Mouse (Mus musculus) embryonic facial prominence, embryonic 12.5 days (tissue): Measurements from ENCODE around the gene Methig1. TPM values are rescaled to one million over a fixed set of nuclear protein-coding genes. Genes with fewer than 3 reads are reported as not detected.

ENCODE experiments used
- ATAC-seq: fragments of 200-750 bp; cut with Nextera tagmentation; 2 replicates; pipeline ENCODE4 v1.8.0; 2017; ENCODE audit not compliant: insufficient number of reproducible peaks, insufficient read depth, low FRiP score, low TSS enrichment
- H3K27ac ChIP-seq: fragments of 300-500 bp; sonication (generic); 2 replicates; pipeline ENCODE4 v1.5.1; 2016; ENCODE audit warnings: mild to moderate bottlenecking
- H3K27me3 ChIP-seq: fragments of 300-500 bp; sonication (generic); 2 replicates; pipeline ENCODE4 v1.6.1; 2016; ENCODE audit warnings: mild to moderate bottlenecking, moderate library complexity
- H3K36me3 ChIP-seq: fragments of 300-500 bp; sonication (generic); 2 replicates; pipeline ENCODE4 v1.6.1; 2016; ENCODE audit warnings: mild to moderate bottlenecking
- H3K4me1 ChIP-seq: fragments of 300-500 bp; sonication (generic); 2 replicates; pipeline ENCODE4 v1.6.1; 2016
- H3K4me2 ChIP-seq: fragments of 300-500 bp; sonication (generic); replicated peaks from 2 replicates; pipeline ENCODE4 v1.6.1; 2016; ENCODE audit warnings: mild to moderate bottlenecking, moderate library complexity
- H3K4me3 ChIP-seq: fragments of 300-500 bp; sonication (generic); 2 replicates; pipeline ENCODE4 v1.5.1; 2016; ENCODE audit warnings: mild to moderate bottlenecking
- H3K9ac ChIP-seq: fragments of 300-500 bp; sonication (generic); 2 replicates; pipeline ENCODE4 v1.6.1; 2016; ENCODE audit warnings: mild to moderate bottlenecking, moderate library complexity
- H3K9me3 ChIP-seq: fragments of 300-500 bp; sonication (generic); 2 replicates; pipeline ENCODE4 v1.6.1; 2016; ENCODE audit warnings: mild to moderate bottlenecking, moderate library complexity
- WGBS: fragments of 180-500 bp; shearing (Covaris S2); methylation state at CpG from one replicate; pipeline ENCODE4 v1.1.7; 2016; 5-methylcytosine and 5-hydroxymethylcytosine counted together
- polyA plus RNA-seq: library from polyadenylated mRNA; unstranded; fragments of >200 nt; fragmentation: Nextera tagmentation; extraction: Ambion mirVana; gene quantifications from 2 replicates; pipeline ENCODE4 v1.2.1, GENCODE M21; 2016

Gene Methig1
- polyA plus RNA-seq, 1 experiment from 2014 or later = 0.26 TPM

DNA sequence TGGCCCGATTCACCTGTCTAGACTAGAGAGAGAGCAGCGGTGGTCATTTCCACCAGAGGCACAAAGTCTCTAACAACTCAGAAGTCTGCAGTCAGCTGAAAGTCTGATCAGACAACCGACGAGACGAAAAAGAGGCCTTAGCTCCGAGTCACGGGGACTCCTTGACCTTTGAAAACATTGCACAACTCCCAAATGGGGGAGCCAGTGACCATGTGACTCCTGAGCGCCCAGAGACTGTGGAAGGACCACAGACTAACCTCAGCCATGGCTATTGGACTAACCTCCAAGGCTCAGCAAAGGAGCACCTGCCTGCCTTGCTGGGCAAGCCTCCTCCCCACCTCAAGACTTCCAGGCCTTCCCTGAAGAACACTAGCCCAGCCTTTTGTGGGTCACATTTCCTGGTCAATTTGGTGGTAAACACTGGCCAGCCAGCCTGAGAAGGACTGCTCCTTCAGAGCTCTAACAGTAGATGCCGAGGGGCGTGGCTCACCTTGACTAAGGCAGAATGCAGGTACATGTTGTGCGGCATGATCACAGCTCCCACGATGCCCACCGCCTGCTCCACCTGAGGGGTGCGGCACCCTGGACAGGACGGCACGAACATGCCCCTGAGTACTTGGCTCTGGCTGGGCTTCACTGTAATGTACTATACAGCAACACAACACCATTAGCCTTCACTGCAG is 50.5 kb downstream of the Methig1 start:
- no peak for ATAC-seq
- Histone ChIP-seq H3K9me3 (no peaks in the 10 kb centered on the region), H3K36me3 (peaks cover 89% of the 10 kb centered on the region), H3K27ac (no peak overlapping the region), H3K9ac (no peak overlapping the region), H3K27me3 (no peaks in the 10 kb centered on the region), H3K4me2 (no peak overlapping the region), H3K4me1 (no peaks in the 10 kb centered on the region), H3K4me3 (no peak overlapping the region)
- WGBS = 92% methylated on average over 16 of the region's 16 CpGs

DNA sequence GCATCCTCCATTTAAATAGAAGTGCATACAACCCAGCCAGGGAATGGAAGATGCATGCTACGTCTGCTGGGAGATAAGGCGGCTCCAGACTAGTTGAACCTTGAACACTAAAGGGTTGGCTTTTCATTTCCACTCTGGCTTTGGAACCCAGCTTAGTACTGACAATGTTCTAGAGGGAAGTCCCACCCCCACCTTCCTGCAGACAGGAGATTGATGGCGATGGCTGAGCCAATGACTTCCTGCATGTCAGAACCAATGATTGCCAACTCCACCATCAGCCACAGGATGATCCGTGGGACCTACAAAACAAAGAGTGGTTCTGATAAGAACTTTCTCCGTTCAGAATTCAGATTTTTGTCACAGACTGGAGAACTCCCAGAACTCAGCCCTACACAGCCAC is 53.1 kb downstream of the Methig1 start:
- Histone ChIP-seq H3K27ac (no peak overlapping the region), H3K27me3 (no peaks in the 10 kb centered on the region), H3K4me3 (no peak overlapping the region), H3K4me2 (no peak overlapping the region), H3K36me3 (peaks cover 85% of the 10 kb centered on the region), H3K9ac (no peak overlapping the region), H3K9me3 (no peaks in the 10 kb centered on the region), H3K4me1 (no peaks in the 10 kb centered on the region)
- whole genome bisulfite sequencing = 86% methylated on average over 5 of the region's 5 CpGs
- no peak for ATAC-seq

GRCm38 (mm10) chr15:100410918-100411672 is 58.1 kb downstream of the Methig1 start:
- Histone ChIP-seq H3K9ac (no peak overlapping the region), H3K4me1 (no peaks in the 10 kb centered on the region), H3K27me3 (no peaks in the 10 kb centered on the region), H3K9me3 (no peaks in the 10 kb centered on the region), H3K36me3 (peaks cover 46% of the 10 kb centered on the region), H3K4me2 (no peak overlapping the region), H3K4me3 (no peak overlapping the region), H3K27ac (no peak overlapping the region)
- WGBS = 65% methylated on average over 14 of the region's 14 CpGs
- ATAC-seq = 0 out of 2 replicates have a peak, but pooled peaks have one; percentile 35

- H3K36me3 ChIP-seq = peaks cover 43% of the 10 kb centered on the region
- H3K27ac ChIP-seq = no peak overlapping the region
- no peak for ATAC-seq
- 86% methylated on average over 5 of the region's 5 CpGs for WGBS
- H3K9me3 ChIP-seq = no peaks in the 10 kb centered on the region
- H3K27me3 ChIP-seq = no peaks in the 10 kb centered on the region
- H3K9ac ChIP-seq = no peak overlapping the region
- no peak overlapping the region for H3K4me2 ChIP-seq
- no peak overlapping the region for H3K4me3 ChIP-seq
- H3K4me1 ChIP-seq = no peaks in the 10 kb centered on the region
Measured at GRCm38 (mm10) chr15:100411731-100412130, 58.8 kb downstream of the Methig1 start.

DNA sequence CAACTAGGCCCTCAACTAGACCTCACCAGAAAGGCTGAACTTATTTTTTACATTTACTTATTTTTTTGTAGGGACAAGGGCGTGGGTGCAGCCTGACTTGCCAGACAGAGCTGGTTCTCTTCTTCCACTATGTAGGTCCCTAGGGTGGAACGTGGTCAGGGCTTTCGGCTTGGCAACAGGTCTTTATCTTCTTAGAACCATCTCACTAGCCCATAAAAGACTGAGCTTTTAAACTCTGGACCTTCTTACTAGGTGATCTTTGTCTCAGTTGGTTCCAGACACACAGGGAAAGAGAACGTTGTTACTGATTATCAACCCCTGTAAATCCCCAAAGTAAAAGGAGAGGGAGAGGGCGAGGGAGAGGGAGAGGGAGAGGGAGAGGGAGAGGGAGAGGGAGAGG is 60.4 kb downstream of the Methig1 start:
- H3K9ac ChIP-seq = no peak overlapping the region
- H3K36me3 ChIP-seq = peaks cover 33% of the 10 kb centered on the region
- no peak overlapping the region for H3K4me3 ChIP-seq
- WGBS = 72% methylated on average over 4 of the region's 5 CpGs
- no peaks in the 10 kb centered on the region for H3K9me3 ChIP-seq
- no peak overlapping the region for H3K4me2 ChIP-seq
- H3K27me3 ChIP-seq = no peaks in the 10 kb centered on the region
- no peak overlapping the region for H3K27ac ChIP-seq
- H3K4me1 ChIP-seq = peaks cover 4% of the 10 kb centered on the region; the same call in 1 of the 2 replicates
- ATAC-seq = no peak

DNA sequence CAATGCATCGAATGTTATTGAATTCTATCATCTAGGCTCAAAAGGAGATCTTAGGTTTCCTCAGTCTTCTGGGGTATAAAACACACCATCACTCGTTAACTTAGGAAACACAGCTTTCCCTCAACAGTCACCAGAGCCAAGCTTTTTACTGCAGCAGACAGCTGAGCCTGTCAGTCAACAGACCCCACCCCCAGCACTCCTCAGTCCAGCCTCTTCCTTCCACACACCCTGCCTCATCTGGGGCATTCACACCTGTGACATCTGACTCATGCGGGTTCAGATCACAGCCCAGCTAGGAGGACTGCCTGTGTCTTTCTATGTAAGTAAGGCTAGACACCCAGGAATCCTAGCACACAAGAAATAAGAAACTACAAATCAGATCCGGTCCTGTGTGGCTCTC is 61.1 kb downstream of the Methig1 start:
- Histone ChIP-seq H3K27ac (no peak overlapping the region), H3K4me2 (no peak overlapping the region), H3K4me1 (peaks cover 5% of the 10 kb centered on the region; the same call in 1 of the 2 replicates), H3K36me3 (peaks cover 27% of the 10 kb centered on the region), H3K9me3 (no peaks in the 10 kb centered on the region), H3K9ac (no peak overlapping the region), H3K27me3 (no peaks in the 10 kb centered on the region), H3K4me3 (no peak overlapping the region)
- WGBS = 69% methylated on average over 4 of the region's 4 CpGs
- ATAC-seq = no peak

GRCm38 (mm10) chr15:100414942-100415341 is 62.0 kb downstream of the Methig1 start:
- peaks cover 19% of the 10 kb centered on the region for H3K36me3 ChIP-seq
- 92% methylated on average over 13 of the region's 13 CpGs for WGBS
- H3K4me3 ChIP-seq = no peak overlapping the region
- no peak overlapping the region for H3K27ac ChIP-seq
- H3K27me3 ChIP-seq = no peaks in the 10 kb centered on the region
- H3K4me1 ChIP-seq = peaks cover 12% of the 10 kb centered on the region; the same call in 1 of the 2 replicates
- no peaks in the 10 kb centered on the region for H3K9me3 ChIP-seq
- no peak for ATAC-seq
- H3K9ac ChIP-seq = no peak overlapping the region
- no peak overlapping the region for H3K4me2 ChIP-seq

- no peaks in the 10 kb centered on the region for H3K9me3 ChIP-seq
- 91% methylated on average over 8 of the region's 8 CpGs for WGBS
- ATAC-seq = no peak
- peaks cover 12% of the 10 kb centered on the region; the same call in 1 of the 2 replicates for H3K4me1 ChIP-seq
- no peak overlapping the region for H3K9ac ChIP-seq
- no peak overlapping the region for H3K4me2 ChIP-seq
- H3K27ac ChIP-seq = no peak overlapping the region
- H3K27me3 ChIP-seq = no peaks in the 10 kb centered on the region
- H3K36me3 ChIP-seq = peaks cover 11% of the 10 kb centered on the region
- no peak overlapping the region for H3K4me3 ChIP-seq
Measured at GRCm38 (mm10) chr15:100415684-100416083, 62.7 kb downstream of the Methig1 start.

DNA sequence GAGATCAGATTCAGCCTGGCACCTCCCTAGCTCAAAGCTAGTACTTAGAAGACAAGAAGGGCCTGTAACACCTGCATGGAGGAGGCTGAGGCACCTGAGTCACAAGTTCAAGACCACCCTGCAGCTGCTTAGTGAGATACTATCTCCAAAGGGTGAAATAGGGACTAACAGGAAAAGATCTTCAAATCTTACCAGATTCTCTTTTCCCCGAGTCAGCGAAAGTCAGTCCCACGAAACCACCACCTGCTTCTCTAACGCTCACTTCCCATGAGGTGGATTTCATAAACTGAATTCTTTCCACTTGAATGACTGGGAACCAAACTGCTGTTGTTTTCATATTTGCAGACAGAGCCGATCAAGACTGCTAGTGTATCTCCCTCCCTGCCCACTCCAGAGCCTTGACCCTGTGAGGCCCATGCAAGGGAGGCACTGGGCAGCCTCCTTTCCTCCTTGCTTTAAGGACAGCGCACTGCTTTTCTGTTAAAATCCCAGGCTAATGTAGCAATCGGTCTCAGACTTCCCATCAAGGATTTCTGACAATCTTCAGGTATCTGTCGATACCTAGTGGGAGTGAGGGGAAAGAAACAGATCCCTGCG is 65.0 kb downstream of the Methig1 start:
- Histone ChIP-seq H3K4me3 (no peak overlapping the region), H3K27me3 (no peaks in the 10 kb centered on the region), H3K4me1 (peaks cover 23% of the 10 kb centered on the region), H3K27ac (no peak overlapping the region), H3K9ac (no peak overlapping the region), H3K9me3 (no peaks in the 10 kb centered on the region), H3K4me2 (0 out of 2 replicates have a peak overlapping the region, but pooled peaks have one; percentile 11), H3K36me3 (no peaks in the 10 kb centered on the region)
- 86% methylated on average over 9 of the region's 9 CpGs for WGBS
- ATAC-seq = no peak

GRCm38 (mm10) chr15:100419311-100419710 is 66.4 kb downstream of the Methig1 start:
- Histone ChIP-seq H3K36me3 (no peaks in the 10 kb centered on the region), H3K4me1 (peaks cover 29% of the 10 kb centered on the region), H3K4me2 (no peak overlapping the region), H3K27ac (no peak overlapping the region), H3K9me3 (no peaks in the 10 kb centered on the region), H3K27me3 (0 out of 2 replicates have a peak, but pooled peaks cover 1% of the 10 kb centered on the region), H3K4me3 (no peak overlapping the region), H3K9ac (no peak overlapping the region)
- no peak for ATAC-seq
- WGBS = 70% methylated on average over 8 of the region's 8 CpGs

DNA sequence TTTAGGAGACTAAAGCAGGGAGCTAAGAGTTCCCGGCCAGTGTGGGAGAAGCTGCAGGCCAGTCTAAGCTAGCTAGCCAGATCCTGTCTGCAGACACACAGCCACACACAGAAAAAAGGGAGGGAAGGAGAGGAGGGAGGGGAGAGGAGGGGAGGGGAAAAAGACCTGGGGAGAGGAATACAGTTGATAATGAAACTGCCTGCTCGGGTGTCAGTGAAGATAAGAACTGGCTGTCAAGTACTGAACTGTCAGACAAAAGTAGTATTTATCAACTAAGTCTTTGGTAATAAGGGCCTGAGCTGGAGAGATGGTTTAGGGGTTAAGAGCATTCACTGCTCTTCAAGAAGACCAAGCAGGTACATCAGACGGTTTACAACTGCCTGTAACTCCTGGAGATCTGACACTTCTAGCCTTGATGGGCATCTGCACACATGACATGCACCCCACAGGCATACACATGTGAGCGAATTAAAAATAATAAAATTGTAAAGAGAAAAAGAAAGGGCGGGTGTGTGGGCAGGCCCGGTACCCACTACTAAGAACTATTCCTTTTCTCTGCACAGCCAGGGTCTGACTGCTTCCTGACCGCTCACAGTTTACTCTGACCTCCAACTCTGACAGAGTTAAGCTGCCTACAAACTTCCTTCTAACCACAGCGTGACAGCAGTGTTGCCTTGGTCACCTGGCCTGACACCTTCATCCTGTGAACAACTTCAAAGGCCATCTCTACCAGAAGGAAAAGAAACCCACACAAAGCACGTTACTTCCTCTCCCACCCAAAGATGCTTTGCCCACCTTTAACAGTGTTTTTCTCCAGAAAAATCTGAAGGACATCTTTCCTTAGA is 67.2 kb downstream of the Methig1 start:
- Histone ChIP-seq H3K27me3 (peaks cover 9% of the 10 kb centered on the region; the same call in 1 of the 2 replicates), H3K9me3 (no peaks in the 10 kb centered on the region), H3K36me3 (no peaks in the 10 kb centered on the region), H3K4me2 (no peak overlapping the region), H3K9ac (no peak overlapping the region), H3K4me3 (no peak overlapping the region), H3K4me1 (peaks cover 29% of the 10 kb centered on the region), H3K27ac (no peak overlapping the region)
- 73% methylated on average over 9 of the region's 9 CpGs for WGBS
- ATAC-seq = no peak
